Mouse (Mus musculus) urinary bladder, postnatal 4 days (tissue): ENCODE measurements around the gene Nenf.

Experiments
- DNase-seq, 2 experiments: peaks; one replicate each; pipeline ENCODE4 v3.0.0; 2021 to 2022; ENCODE audit warnings: low spot score in 2 of 2

The Nenf gene

GRCm38 (mm10) chr1:191317591-191318196 is at the start of gene Nenf:
Gene Nenf (minus strand): TSS chr1:191318194.
- peak; percentile 72 to 75 for DNase-seq

GRCm38 (mm10) chr1:191364477-191364876 is 46.5 kb upstream of the Nenf start:
- DNase-seq: no peak

- DNase-seq: no peak
Observed at GRCm38 (mm10) chr1:191362412-191362811, 44.4 kb upstream of the Nenf start.

- no peak for DNase-seq
Observed at GRCm38 (mm10) chr1:191359478-191359877, 41.5 kb upstream of the Nenf start.

GRCm38 (mm10) chr1:191356936-191357335 is 38.9 kb upstream of the Nenf start:
- no peak for DNase-seq

- DNase-seq: no peak
Observed at GRCm38 (mm10) chr1:191353836-191354235, 35.8 kb upstream of the Nenf start.

- no peak for DNase-seq
Observed at GRCm38 (mm10) chr1:191352786-191353488, 34.9 kb upstream of the Nenf start.

- no peak for DNase-seq
Observed at GRCm38 (mm10) chr1:191350355-191350754, 32.4 kb upstream of the Nenf start.

GRCm38 (mm10) chr1:191349486-191350037 is 31.6 kb upstream of the Nenf start:
- DNase-seq: no peak

GRCm38 (mm10) chr1:191348996-191349395 is 31.0 kb upstream of the Nenf start:
- DNase-seq: no peak

- DNase-seq: no peak
Observed at GRCm38 (mm10) chr1:191348592-191348991, 30.6 kb upstream of the Nenf start.

GRCm38 (mm10) chr1:191347602-191348001 is 29.6 kb upstream of the Nenf start:
- DNase-seq: no peak

- DNase-seq: no peak
Observed at GRCm38 (mm10) chr1:191340530-191340929, 22.5 kb upstream of the Nenf start.

GRCm38 (mm10) chr1:191339876-191340275 is 21.9 kb upstream of the Nenf start:
- DNase-seq: no peak

- no peak for DNase-seq
Observed at GRCm38 (mm10) chr1:191334500-191334899, 16.5 kb upstream of the Nenf start.

GRCm38 (mm10) chr1:191330356-191330755 is 12.4 kb upstream of the Nenf start:
- DNase-seq: no peak

GRCm38 (mm10) chr1:191328019-191328441 is 10.0 kb upstream of the Nenf start:
- peak in 1 of 2 experiments; percentile 55 for DNase-seq

GRCm38 (mm10) chr1:191327258-191327657 is 9.3 kb upstream of the Nenf start:
- DNase-seq: no peak

- no peak for DNase-seq
Observed at GRCm38 (mm10) chr1:191326233-191326882, 8.4 kb upstream of the Nenf start.

GRCm38 (mm10) chr1:191325726-191326232 is 7.8 kb upstream of the Nenf start, which contains the start of gene Tmem206:
Gene Tmem206 (plus strand): TSS chr1:191325912.
- DNase-seq: peak; percentile 89 to 92

- no peak for DNase-seq
Observed at GRCm38 (mm10) chr1:191324733-191325590, 7.0 kb upstream of the Nenf start.
